Mouse (Mus musculus) forebrain, embryonic 13.5 days (tissue): ENCODE data around the gene Cyp39a1. TPM values are rescaled to one million over a fixed set of nuclear protein-coding genes. Genes with fewer than 3 reads are reported as not detected.

Experiments
- ATAC-seq: fragments of 200-750 bp; cut with Nextera tagmentation; 2 replicates; pipeline ENCODE4 v1.8.0; 2017
- H3K27ac ChIP-seq: fragments of 300-500 bp; sonication (generic); 2 replicates; pipeline ENCODE4 v1.5.1; 2015; ENCODE audit warnings: inconsistent platforms, mild to moderate bottlenecking, moderate library complexity
- H3K27me3 ChIP-seq: fragments of 300-500 bp; sonication (generic); 2 replicates; pipeline ENCODE4 v1.6.1; 2015; ENCODE audit warnings: mild to moderate bottlenecking, inconsistent platforms
- H3K36me3 ChIP-seq: fragments of 300-500 bp; sonication (generic); 2 replicates; pipeline ENCODE4 v1.6.1; 2015; ENCODE audit warnings: mild to moderate bottlenecking, inconsistent platforms; ENCODE audit not compliant: poor library complexity, severe bottlenecking
- H3K4me1 ChIP-seq: fragments of 300-500 bp; sonication (generic); 2 replicates; pipeline ENCODE4 v1.6.1; 2015; ENCODE audit warnings: inconsistent platforms
- H3K4me2 ChIP-seq: fragments of 300-500 bp; sonication (generic); 2 replicates; pipeline ENCODE4 v1.6.1; 2015; ENCODE audit warnings: inconsistent platforms, mild to moderate bottlenecking, moderate library complexity
- H3K4me3 ChIP-seq: fragments of 300-500 bp; sonication (generic); 2 replicates; pipeline ENCODE4 v1.5.1; 2015; ENCODE audit warnings: mild to moderate bottlenecking, inconsistent platforms
- H3K9ac ChIP-seq: fragments of 300-500 bp; sonication (generic); 2 replicates; pipeline ENCODE4 v1.6.1; 2015; ENCODE audit warnings: mild to moderate bottlenecking, inconsistent platforms
- H3K9me3 ChIP-seq: fragments of 300-500 bp; sonication (generic); replicated peaks from 2 replicates; pipeline ENCODE4 v1.6.1; 2016; ENCODE audit warnings: inconsistent platforms
- WGBS: fragments of 180-500 bp; shearing (Covaris S2); methylation state at CpG from one replicate; pipeline ENCODE4 v1.1.7; 2015; 5-methylcytosine and 5-hydroxymethylcytosine counted together
- polyA plus RNA-seq: library from polyadenylated mRNA; unstranded; fragments of >200 nt; fragmentation: Nextera tagmentation; extraction: Ambion mirVana; gene quantifications from 2 replicates; pipeline ENCODE4 v1.2.1, GENCODE M21; 2015

Gene Cyp39a1
- polyA plus RNA-seq, 1 experiment from 2014 or later = 37.3 TPM

- Histone ChIP-seq H3K36me3 (peaks cover 88% of the 10 kb centered on the region), H3K27me3 (no peaks in the 10 kb centered on the region), H3K9me3 (no peaks in the 10 kb centered on the region), H3K4me2 (no peak overlapping the region), H3K9ac (no peak overlapping the region), H3K4me3 (no peak overlapping the region), H3K27ac (no peak overlapping the region), H3K4me1 (no peaks in the 10 kb centered on the region)
- WGBS = 53% methylated on average over 5 of the region's 5 CpGs
- no peak for ATAC-seq
Observed at GRCm38 (mm10) chr17:43646925-43647324, 20.3 kb upstream of the Cyp39a1 start.

DNA sequence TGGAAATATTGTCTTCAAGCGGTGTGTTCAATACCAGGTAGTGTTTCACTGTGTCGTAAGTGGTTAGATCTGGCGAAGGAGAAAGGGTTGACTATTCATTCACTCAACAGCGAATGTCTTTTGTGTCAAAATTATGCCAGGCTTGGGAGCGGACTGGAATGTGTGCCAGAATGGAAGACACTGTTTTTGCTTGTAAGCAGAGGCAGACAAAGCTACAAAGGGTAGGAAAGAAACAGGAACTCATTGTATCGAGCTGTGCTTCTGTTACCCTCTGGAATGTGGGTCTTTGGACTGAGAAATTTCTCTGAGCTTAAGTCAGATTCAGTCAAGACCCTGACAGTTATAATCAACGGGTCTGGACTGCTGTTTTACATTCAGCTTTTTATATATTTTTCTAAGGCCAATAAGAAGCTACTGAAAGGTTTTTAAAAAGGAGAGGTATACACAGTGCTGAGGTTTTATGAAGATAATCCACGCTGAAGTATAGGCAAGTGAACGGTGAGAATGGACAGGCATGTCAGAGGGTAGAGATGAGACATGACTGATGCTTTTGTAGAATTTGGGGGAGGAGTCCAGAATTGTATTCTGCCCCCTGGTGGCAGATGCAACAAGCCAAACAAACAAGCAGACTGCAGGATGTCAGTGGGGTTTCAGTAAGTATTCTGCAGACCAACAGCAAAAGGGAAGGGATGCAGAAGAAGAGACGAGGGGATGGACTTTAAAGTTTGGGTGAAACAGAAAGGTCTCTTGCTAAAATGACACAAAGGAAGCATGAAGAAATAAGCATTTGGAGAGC lies 17.4 kb upstream of the Cyp39a1 start:
- no peak overlapping the region for H3K4me3 ChIP-seq
- no peaks in the 10 kb centered on the region for H3K4me1 ChIP-seq
- 75% methylated on average over 10 of the region's 10 CpGs for WGBS
- no peak overlapping the region for H3K9ac ChIP-seq
- no peak for ATAC-seq
- peaks cover 86% of the 10 kb centered on the region for H3K36me3 ChIP-seq
- H3K27me3 ChIP-seq = no peaks in the 10 kb centered on the region
- H3K4me2 ChIP-seq = no peak overlapping the region
- no peak overlapping the region for H3K27ac ChIP-seq
- no peaks in the 10 kb centered on the region for H3K9me3 ChIP-seq

DNA sequence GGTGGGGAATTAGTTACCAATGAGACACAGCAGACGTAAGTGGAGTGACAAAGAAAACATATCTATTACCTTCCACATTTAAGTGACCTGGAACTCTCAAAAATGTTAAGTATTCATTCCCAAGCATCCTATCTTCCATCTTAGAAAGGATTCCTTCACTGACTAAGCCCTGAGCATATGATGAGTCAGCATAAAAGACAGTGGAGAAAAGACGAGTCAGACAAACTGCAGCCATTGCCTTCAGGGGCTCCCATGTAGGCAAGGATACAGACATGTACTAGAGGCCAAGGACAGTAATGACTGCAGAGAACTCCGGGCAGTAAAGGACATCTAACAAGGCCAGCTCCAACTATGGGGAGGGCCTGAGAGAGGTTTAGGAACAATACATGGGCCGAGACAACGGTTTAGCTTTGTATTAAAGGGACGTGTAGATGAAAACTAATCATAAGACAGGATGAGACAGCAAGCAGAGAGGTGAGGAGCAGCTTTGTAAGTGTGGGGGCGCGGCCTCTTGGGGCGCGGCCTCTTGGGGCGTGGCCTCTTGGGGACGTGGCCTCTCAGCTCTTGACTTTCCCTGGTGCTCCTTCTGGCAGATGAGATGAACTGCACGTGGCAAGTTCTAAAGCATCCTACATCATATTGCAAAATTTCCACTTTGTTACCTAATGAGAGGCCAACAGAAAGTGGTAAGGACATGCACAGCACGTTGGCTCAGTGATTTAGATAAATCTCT lies 15.7 kb upstream of the Cyp39a1 start:
- Histone ChIP-seq H3K4me3 (no peak overlapping the region), H3K4me1 (no peaks in the 10 kb centered on the region), H3K9me3 (no peaks in the 10 kb centered on the region), H3K9ac (no peak overlapping the region), H3K27ac (no peak overlapping the region), H3K36me3 (peaks cover 78% of the 10 kb centered on the region), H3K4me2 (no peak overlapping the region), H3K27me3 (no peaks in the 10 kb centered on the region)
- WGBS = 71% methylated on average over 14 of the region's 14 CpGs
- no peak for ATAC-seq

DNA sequence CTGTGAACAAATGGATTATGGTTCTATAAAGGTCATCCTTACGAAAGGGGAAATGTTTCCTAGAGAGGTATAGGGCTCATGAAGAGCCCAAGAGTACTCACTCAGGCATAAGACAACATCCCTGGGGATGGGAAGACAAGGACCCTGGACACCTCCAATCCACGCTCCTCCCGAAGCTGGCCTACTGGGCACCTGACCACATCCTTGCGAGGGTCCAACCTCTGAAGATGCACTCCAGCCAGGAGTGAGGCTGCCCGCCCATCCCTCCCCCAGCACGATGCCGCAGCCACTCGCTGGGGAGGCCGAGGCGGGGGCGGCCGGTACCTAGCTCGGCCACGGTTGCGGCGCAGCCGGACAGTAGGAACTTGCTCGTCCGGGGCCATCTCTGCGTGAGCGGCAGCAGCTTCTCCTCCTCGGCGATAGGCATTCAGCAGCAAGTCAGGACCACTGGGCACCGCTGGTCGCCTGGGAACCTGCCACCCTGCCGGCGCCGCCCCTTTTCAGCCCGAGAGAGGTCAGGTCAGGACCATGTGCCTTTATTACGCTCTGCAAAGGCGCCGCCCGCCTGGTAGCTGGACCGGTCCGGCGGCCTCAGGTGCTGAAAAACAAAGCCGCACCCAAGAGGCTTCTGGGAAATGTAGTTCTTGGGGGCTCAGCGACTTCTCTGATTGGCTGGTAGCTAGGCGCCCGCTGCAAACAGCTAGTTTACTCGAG lies 492 bp upstream of the Cyp39a1 start, which contains the start of gene Slc25a27:
TSS of gene Slc25a27 (minus strand) at position 639 of the 714 bp plus-strand sequence.
- under 1% methylated on average over 41 of the region's 41 CpGs for WGBS
- peak; percentile 99 for ATAC-seq
- peaks cover 33% of the 10 kb centered on the region for H3K4me1 ChIP-seq
- peak within 1 kb of the TSS; percentile 73 for H3K4me2 ChIP-seq
- H3K27ac ChIP-seq = peak within 1 kb of the TSS; percentile 61; the same call in 1 of the 2 replicates
- peak within 1 kb of the TSS; percentile 92 for H3K9ac ChIP-seq
- H3K36me3 ChIP-seq = peaks cover 20% of the 10 kb centered on the region
- peak within 1 kb of the TSS; percentile 95 for H3K4me3 ChIP-seq
- H3K9me3 ChIP-seq = no peaks in the 10 kb centered on the region
- H3K27me3 ChIP-seq = no peaks in the 10 kb centered on the region

- peak overlapping the region; percentile 16; the same call in 1 of the 2 replicates for H3K9ac ChIP-seq
- H3K4me2 ChIP-seq = peak overlapping the region; percentile 59
- WGBS = 73% methylated on average over 6 of the region's 6 CpGs
- no peak for ATAC-seq
- H3K36me3 ChIP-seq = no peaks in the 10 kb centered on the region
- peaks cover 33% of the 10 kb centered on the region for H3K4me1 ChIP-seq
- peak overlapping the region; percentile 95 for H3K4me3 ChIP-seq
- no peak overlapping the region for H3K27ac ChIP-seq
- H3K9me3 ChIP-seq = no peaks in the 10 kb centered on the region
- no peaks in the 10 kb centered on the region for H3K27me3 ChIP-seq
Observed at GRCm38 (mm10) chr17:43669145-43669695, 2.0 kb downstream of the Cyp39a1 start.

DNA sequence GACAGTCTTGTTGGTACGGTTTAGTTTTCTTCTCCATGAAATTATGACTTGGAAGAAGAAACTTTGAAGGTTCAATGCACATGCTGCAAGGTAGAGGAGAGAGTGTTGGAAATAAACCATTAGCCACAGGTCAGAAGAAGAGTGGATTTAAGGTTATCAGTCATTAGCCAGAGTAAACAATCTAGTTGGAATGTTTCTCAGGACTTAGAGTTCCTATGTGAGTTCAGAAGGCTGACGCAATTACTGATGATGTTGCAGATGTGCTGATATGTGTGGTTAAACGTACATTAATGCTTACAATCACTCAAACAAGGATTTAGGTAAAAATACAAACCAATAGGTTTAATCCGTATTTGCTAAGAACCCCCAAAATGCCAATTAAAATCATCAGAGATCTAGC lies 4.7 kb downstream of the Cyp39a1 start:
- no peak for ATAC-seq
- 92% methylated on average over 4 of the region's 4 CpGs for WGBS
- Histone ChIP-seq H3K36me3 (no peaks in the 10 kb centered on the region), H3K4me3 (no peak overlapping the region), H3K9me3 (no peaks in the 10 kb centered on the region), H3K27me3 (no peaks in the 10 kb centered on the region), H3K4me1 (peaks cover 14% of the 10 kb centered on the region; the same call in 1 of the 2 replicates), H3K4me2 (no peak overlapping the region), H3K9ac (no peak overlapping the region), H3K27ac (no peak overlapping the region)

DNA sequence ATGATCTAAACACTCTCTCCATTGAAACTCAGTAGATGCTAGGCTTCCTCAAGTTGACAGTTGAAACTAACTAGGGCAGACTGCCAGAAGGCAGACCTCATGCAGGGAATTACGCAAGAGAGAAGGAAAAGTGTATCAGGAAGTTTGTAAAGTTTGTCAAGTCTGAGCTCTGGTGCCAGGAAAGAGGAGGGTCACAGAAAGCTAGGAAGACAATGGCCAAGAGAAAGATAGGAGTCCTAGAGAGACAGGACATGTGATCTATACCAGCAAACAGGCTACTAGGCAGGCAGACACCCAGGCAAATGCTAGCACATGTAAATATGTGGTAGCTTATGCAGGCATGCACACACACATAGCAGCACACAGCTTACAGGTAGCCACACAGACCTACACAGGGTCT lies 8.0 kb downstream of the Cyp39a1 start:
- no peak overlapping the region for H3K4me3 ChIP-seq
- no peak overlapping the region for H3K27ac ChIP-seq
- no peak for ATAC-seq
- peaks cover 6% of the 10 kb centered on the region; the same call in 1 of the 2 replicates for H3K36me3 ChIP-seq
- H3K4me2 ChIP-seq = no peak overlapping the region
- no peaks in the 10 kb centered on the region for H3K9me3 ChIP-seq
- 70% methylated on average over 1 of the region's 1 CpGs for WGBS
- H3K9ac ChIP-seq = no peak overlapping the region
- no peaks in the 10 kb centered on the region for H3K4me1 ChIP-seq
- no peaks in the 10 kb centered on the region for H3K27me3 ChIP-seq

DNA sequence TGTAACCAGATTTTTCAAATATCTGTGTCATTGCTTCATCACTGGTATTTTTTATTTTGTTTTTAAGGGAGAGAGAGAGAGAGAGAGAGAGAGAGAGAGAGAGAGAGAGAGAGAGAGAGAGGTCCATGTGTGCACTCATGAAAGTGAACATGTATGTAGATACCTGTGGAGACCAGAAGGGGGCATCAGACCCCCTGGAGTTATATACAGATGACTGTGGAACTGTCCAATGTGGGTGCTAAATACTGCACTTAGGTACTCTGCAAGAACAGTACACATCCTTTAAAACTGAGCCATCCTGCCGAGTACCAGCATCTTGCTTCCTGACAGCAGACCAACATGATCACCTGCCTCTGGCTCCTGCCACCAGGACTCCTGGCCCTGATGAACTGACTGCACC lies 9.0 kb downstream of the Cyp39a1 start:
- no peak for ATAC-seq
- Histone ChIP-seq H3K36me3 (peaks cover 13% of the 10 kb centered on the region; the same call in 1 of the 2 replicates), H3K4me2 (no peak overlapping the region), H3K4me3 (no peak overlapping the region), H3K9me3 (no peaks in the 10 kb centered on the region), H3K27me3 (no peaks in the 10 kb centered on the region), H3K27ac (no peak overlapping the region), H3K4me1 (no peaks in the 10 kb centered on the region), H3K9ac (no peak overlapping the region)
- WGBS = 95% methylated on average over 1 of the region's 1 CpGs

DNA sequence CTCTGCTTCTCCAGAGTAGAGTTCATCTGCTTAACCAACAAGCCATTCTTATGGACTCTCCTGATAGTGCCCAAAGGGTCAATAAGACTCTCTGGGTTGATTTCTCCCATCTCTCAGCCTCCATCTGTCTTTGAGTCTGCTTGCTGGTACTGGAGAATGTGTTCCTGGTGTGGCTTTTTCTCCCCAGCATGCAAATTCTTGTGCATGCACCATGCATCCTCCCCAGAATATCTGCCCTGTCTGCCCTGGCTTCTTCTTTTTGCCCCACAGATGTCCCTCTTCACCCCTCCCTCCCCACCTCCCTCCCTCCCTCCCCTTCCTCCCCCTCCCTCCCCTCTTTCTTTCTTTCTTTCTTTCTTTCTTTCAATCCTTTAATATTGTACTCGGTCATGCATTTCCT lies 10.1 kb downstream of the Cyp39a1 start:
- no peak for ATAC-seq
- 25% methylated on average over 1 of the region's 1 CpGs for WGBS
- Histone ChIP-seq H3K9me3 (no peaks in the 10 kb centered on the region), H3K4me2 (no peak overlapping the region), H3K9ac (no peak overlapping the region), H3K27ac (no peak overlapping the region), H3K4me1 (no peaks in the 10 kb centered on the region), H3K36me3 (peaks cover 16% of the 10 kb centered on the region), H3K27me3 (no peaks in the 10 kb centered on the region), H3K4me3 (no peak overlapping the region)

DNA sequence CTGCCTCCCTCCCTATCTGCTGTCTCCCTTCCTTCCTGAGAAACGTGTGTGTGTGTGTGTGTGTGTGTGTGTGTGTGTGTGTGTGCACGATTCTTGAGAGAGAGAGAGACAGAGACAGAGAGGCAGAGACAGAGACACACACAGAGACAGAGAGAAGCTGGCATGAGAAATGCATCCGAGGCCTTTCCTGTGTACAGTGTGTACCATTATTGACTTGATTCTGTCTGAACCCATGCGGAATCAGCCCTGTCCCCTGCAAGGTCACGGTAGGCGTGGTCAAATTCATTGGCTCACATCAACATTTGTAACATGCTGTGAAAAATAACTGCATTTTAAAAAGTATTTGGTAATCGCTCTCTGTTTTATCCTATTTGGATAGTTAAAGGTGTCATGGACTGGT lies 16.9 kb downstream of the Cyp39a1 start:
- Histone ChIP-seq H3K36me3 (peaks cover 42% of the 10 kb centered on the region), H3K4me1 (no peaks in the 10 kb centered on the region), H3K4me3 (no peak overlapping the region), H3K4me2 (no peak overlapping the region), H3K9ac (no peak overlapping the region), H3K27me3 (no peaks in the 10 kb centered on the region), H3K27ac (no peak overlapping the region), H3K9me3 (no peaks in the 10 kb centered on the region)
- no peak for ATAC-seq
- WGBS = 85% methylated on average over 7 of the region's 7 CpGs

DNA sequence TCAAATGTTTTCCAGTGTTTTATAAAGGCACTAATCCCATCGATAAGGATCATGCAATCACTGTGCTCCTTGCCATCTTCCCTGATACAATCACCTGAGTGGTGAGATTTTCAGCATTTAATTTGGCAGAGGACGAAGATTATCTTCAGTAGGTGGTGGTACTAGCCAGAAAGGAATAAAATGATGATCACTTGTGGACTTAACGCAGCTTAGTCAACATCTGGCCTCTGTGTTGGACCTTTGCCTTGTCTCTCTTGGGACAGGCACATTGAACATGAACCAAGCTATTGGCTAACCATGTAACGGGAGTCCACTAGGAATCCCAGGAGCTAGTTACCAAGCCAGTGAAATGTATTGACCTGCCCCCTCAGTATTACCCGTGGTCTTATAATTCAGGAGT lies 17.4 kb downstream of the Cyp39a1 start:
- H3K27me3 ChIP-seq = no peaks in the 10 kb centered on the region
- no peak overlapping the region for H3K4me2 ChIP-seq
- H3K36me3 ChIP-seq = peaks cover 42% of the 10 kb centered on the region
- no peak for ATAC-seq
- no peak overlapping the region for H3K4me3 ChIP-seq
- no peak overlapping the region for H3K9ac ChIP-seq
- 88% methylated on average over 5 of the region's 5 CpGs for WGBS
- H3K9me3 ChIP-seq = no peaks in the 10 kb centered on the region
- no peak overlapping the region for H3K27ac ChIP-seq
- no peaks in the 10 kb centered on the region for H3K4me1 ChIP-seq

DNA sequence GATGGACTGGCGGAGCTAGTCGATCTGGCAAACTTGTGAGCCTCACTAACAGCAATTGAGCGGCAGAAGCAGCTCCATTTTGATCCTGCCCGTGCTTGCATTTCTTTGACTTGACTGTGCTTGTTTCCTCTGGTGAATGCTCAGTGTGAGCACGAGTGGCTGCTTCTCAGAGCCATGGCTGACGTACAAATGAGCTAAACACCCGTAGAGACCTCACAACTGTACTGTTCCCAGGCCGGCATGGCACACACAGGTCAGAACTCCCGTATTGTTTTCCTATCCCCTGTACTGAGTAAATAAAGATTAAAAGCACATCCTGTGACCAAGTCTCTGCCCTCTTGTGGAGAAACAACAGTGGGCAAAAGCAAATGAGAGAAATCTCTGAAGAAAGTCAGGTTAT lies 22.4 kb downstream of the Cyp39a1 start:
- Histone ChIP-seq H3K4me3 (no peak overlapping the region), H3K27me3 (no peaks in the 10 kb centered on the region), H3K36me3 (peaks cover 35% of the 10 kb centered on the region), H3K27ac (no peak overlapping the region), H3K9me3 (no peaks in the 10 kb centered on the region), H3K9ac (no peak overlapping the region), H3K4me2 (no peak overlapping the region), H3K4me1 (no peaks in the 10 kb centered on the region)
- no peak for ATAC-seq
- WGBS = 89% methylated on average over 9 of the region's 9 CpGs
